Mouse (Mus musculus): ENCODE measurements around the gene Gm853. TPM values are rescaled to one million over a fixed set of nuclear protein-coding genes. Genes with fewer than 3 reads are reported as not detected.

Gm853 gene
- polyA plus RNA-seq, 1 experiment from 2014 or later: not detected

DNA sequence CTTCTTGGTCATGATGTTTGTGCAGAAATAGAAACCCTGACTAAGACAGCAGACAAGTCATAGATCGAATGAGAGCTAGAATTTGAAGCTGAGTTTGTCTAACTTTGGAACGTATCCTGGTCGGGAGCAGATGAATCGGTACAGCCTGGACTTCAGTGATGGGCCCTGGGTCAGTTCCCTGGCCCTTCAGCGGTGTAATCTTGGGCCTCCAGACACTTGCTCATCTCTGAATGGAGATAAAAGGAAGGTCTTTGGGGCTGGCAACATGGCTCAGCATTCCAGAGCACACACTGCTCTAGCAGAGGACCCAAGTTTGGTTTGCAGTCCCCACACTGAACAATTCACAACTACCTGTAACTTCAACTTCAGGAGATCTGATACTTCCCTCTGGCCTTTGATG lies 20.8 kb upstream of the Gm853 start:
- H3K27me3 ChIP-seq (ENCODE audit: control insufficient read depth, insufficient read depth, low read length): no peaks in the 10 kb centered on the region
- 93% methylated on average over 5 of the region's 5 CpGs for WGBS
- no peaks in the 10 kb centered on the region; the same call in 1 of the 2 replicates for H3K9me3 ChIP-seq (ENCODE audit: control insufficient read depth, low read length)
- no peak for DNase-seq (ENCODE audit: low spot score)
- H3K9ac ChIP-seq (ENCODE audit: low read length): no peak overlapping the region
- no peaks in the 10 kb centered on the region for H3K4me1 ChIP-seq (ENCODE audit: control insufficient read depth, insufficient read depth, low read length)
- H3K36me3 ChIP-seq (ENCODE audit: control insufficient read depth, insufficient read depth, low read length): no peaks in the 10 kb centered on the region
- no peak overlapping the region for H3K4me2 ChIP-seq (ENCODE audit: low read depth, severe bottlenecking)
- no peak overlapping the region for H3K4me3 ChIP-seq (ENCODE audit: low read depth, low read length)
- H3K27ac ChIP-seq (replicated peaks; ENCODE audit: low read depth, low read length): no peak overlapping the region
- no peak for ATAC-seq (ENCODE audit: insufficient number of reproducible peaks, low FRiP score, low TSS enrichment, low read depth)

DNA sequence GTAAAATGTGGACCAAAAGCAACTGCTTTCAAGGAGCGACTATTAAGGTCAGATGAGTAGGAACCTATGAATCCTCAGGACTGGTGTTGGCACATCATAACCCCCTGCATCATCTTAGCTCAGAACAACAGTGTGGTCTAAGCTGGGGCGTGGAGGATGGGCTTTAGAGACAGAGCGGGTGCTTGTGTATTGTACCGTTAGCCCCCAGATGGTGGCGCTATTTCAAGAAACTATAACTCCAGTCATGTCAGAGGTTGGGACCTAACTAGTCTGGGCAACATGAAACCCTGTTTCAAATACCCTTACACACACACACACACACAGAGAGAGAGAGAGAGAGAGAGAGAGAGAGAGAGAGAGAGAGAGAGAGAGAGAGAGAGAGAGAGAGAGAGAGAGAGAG lies 18.5 kb upstream of the Gm853 start:
- Histone ChIP-seq H3K4me1 (ENCODE audit: control insufficient read depth, insufficient read depth, low read length) (no peaks in the 10 kb centered on the region), H3K4me2 (ENCODE audit: low read depth, severe bottlenecking) (no peak overlapping the region), H3K9me3 (ENCODE audit: control insufficient read depth, low read length) (no peaks in the 10 kb centered on the region; the same call in 1 of the 2 replicates), H3K4me3 (ENCODE audit: low read depth, low read length) (no peak overlapping the region), H3K27me3 (ENCODE audit: control insufficient read depth, insufficient read depth, low read length) (no peaks in the 10 kb centered on the region), H3K9ac (ENCODE audit: low read length) (no peak overlapping the region), H3K36me3 (ENCODE audit: control insufficient read depth, insufficient read depth, low read length) (no peaks in the 10 kb centered on the region), H3K27ac (replicated peaks; ENCODE audit: low read depth, low read length) (no peak overlapping the region)
- ATAC-seq (ENCODE audit: insufficient number of reproducible peaks, low FRiP score, low TSS enrichment, low read depth) (no peak), DNase-seq (ENCODE audit: low spot score) (no peak)
- 39% methylated on average over 5 of the region's 5 CpGs for WGBS

DNA sequence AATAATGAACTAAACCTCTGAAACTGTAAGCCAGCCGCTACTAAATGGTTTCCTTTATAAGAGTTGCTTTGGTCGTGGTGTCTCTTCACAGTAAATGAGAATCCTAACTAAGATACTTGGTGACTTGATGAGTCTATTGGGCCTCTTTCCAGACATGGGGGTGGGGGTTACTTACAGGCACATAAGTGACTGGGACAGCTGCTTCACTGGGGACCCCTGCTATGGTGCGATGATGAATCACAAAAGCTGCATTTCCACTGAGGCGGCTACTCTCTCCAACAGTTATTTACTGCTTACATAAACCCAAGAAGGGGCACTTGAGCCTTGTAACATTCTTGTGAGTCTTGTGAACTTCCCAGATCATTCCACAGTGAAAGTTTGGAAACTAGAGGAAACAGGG lies 15.4 kb upstream of the Gm853 start:
- no peak for DNase-seq (ENCODE audit: low spot score)
- no peaks in the 10 kb centered on the region for H3K4me1 ChIP-seq (ENCODE audit: control insufficient read depth, insufficient read depth, low read length)
- WGBS: 86% methylated on average over 4 of the region's 4 CpGs

DNA sequence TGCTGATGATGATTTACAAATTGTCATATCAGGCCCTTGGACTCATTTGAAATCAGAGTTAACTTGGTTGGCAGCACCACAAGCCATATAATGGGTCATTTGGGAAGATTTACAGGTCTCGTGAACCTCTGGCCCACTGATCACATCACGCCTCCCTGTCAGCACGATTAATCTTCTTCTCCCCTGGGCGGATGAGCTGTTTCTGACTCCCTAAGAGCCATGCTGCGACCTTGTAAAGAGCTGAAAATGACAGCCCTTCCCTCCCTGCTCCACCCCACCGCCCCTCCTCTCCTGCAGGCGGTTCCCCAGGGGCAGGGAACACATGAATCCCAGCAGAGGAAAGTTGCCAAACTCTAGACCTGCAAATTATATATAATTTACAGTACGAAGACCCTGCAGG lies 14.2 kb upstream of the Gm853 start:
- Histone ChIP-seq H3K4me2 (ENCODE audit: low read depth, severe bottlenecking) (no peak overlapping the region), H3K9me3 (ENCODE audit: control insufficient read depth, low read length) (no peaks in the 10 kb centered on the region; the same call in 1 of the 2 replicates), H3K4me1 (ENCODE audit: control insufficient read depth, insufficient read depth, low read length) (no peaks in the 10 kb centered on the region), H3K36me3 (ENCODE audit: control insufficient read depth, insufficient read depth, low read length) (no peaks in the 10 kb centered on the region), H3K4me3 (ENCODE audit: low read depth, low read length) (no peak overlapping the region), H3K27me3 (ENCODE audit: control insufficient read depth, insufficient read depth, low read length) (no peaks in the 10 kb centered on the region), H3K9ac (ENCODE audit: low read length) (no peak overlapping the region), H3K27ac (replicated peaks; ENCODE audit: low read depth, low read length) (no peak overlapping the region)
- ATAC-seq (ENCODE audit: insufficient number of reproducible peaks, low FRiP score, low TSS enrichment, low read depth) (no peak), DNase-seq (ENCODE audit: low spot score) (no peak)
- WGBS: 24% methylated on average over 8 of the region's 8 CpGs

More for the DNA sequence above, 15.4 kb upstream of the Gm853 start:
- no peak overlapping the region for H3K27ac ChIP-seq (replicated peaks; ENCODE audit: low read depth, low read length)
- no peak for ATAC-seq (ENCODE audit: insufficient number of reproducible peaks, low FRiP score, low TSS enrichment, low read depth)
- H3K27me3 ChIP-seq (ENCODE audit: control insufficient read depth, insufficient read depth, low read length): no peaks in the 10 kb centered on the region
- H3K36me3 ChIP-seq (ENCODE audit: control insufficient read depth, insufficient read depth, low read length): no peaks in the 10 kb centered on the region
- no peak overlapping the region for H3K4me3 ChIP-seq (ENCODE audit: low read depth, low read length)
- no peak overlapping the region for H3K4me2 ChIP-seq (ENCODE audit: low read depth, severe bottlenecking)
- no peaks in the 10 kb centered on the region; the same call in 1 of the 2 replicates for H3K9me3 ChIP-seq (ENCODE audit: control insufficient read depth, low read length)
- no peak overlapping the region for H3K9ac ChIP-seq (ENCODE audit: low read length)

DNA sequence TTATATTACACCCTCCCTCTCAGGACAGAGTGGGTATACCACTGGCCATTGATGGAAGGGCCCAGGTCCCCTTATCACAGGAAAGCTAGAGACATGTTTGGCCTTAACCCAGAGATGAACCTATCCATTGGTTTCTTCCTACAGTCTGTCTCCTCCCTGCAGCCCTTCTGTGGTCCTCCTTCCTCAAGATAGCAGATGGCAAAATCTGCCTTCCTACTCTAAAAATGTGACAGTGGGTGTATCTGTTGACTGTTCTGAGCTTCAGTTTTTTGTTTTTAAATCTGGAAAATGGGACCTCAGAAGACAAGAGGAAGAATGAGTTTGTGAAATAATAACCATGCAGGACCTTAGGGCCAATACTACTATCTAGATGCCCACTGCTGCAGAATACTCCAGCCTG lies 1.9 kb upstream of the Gm853 start:
- H3K9ac ChIP-seq (ENCODE audit: low read length): no peak overlapping the region
- no peaks in the 10 kb centered on the region for H3K27me3 ChIP-seq (ENCODE audit: control insufficient read depth, insufficient read depth, low read length)
- no peak for DNase-seq (ENCODE audit: low spot score)
- H3K4me2 ChIP-seq (ENCODE audit: low read depth, severe bottlenecking): no peak overlapping the region
- no peaks in the 10 kb centered on the region for H3K4me1 ChIP-seq (ENCODE audit: control insufficient read depth, insufficient read depth, low read length)
- no peaks in the 10 kb centered on the region for H3K36me3 ChIP-seq (ENCODE audit: control insufficient read depth, insufficient read depth, low read length)
- no peak overlapping the region for H3K27ac ChIP-seq (replicated peaks; ENCODE audit: low read depth, low read length)
- ATAC-seq (ENCODE audit: insufficient number of reproducible peaks, low FRiP score, low TSS enrichment, low read depth): no peak
- no peaks in the 10 kb centered on the region for H3K9me3 ChIP-seq (ENCODE audit: control insufficient read depth, low read length)
- H3K4me3 ChIP-seq (ENCODE audit: low read depth, low read length): no peak overlapping the region

DNA sequence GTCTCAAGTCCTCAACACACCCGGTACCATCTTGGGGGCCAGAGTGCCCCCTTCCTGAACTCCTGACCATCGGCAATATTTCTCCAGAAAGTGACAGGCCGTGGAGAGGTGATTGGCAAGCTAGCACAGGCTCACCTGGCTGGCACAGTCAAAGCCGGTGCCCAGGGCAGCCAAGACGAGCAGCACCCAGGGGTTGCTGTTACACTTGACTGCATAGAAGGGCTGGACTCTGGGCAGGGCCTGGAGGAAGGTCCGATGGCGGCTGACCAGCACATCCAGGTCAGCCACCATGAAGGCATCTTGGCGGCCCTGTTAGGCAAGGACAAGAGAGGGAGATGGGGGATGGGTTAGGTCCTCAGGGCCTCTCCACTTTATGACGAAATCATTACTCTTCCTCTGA lies 2.0 kb downstream of the Gm853 start:
- 77% methylated on average over 9 of the region's 9 CpGs for WGBS
- H3K36me3 ChIP-seq (ENCODE audit: control insufficient read depth, insufficient read depth, low read length): no peaks in the 10 kb centered on the region
- no peaks in the 10 kb centered on the region for H3K27me3 ChIP-seq (ENCODE audit: control insufficient read depth, insufficient read depth, low read length)
- ATAC-seq (ENCODE audit: insufficient number of reproducible peaks, low FRiP score, low TSS enrichment, low read depth) (no peak), DNase-seq (ENCODE audit: low spot score) (no peak)
- H3K4me3 ChIP-seq (ENCODE audit: low read depth, low read length): no peak overlapping the region
- no peaks in the 10 kb centered on the region for H3K9me3 ChIP-seq (ENCODE audit: control insufficient read depth, low read length)
- no peak overlapping the region for H3K27ac ChIP-seq (replicated peaks; ENCODE audit: low read depth, low read length)
- H3K4me2 ChIP-seq (ENCODE audit: low read depth, severe bottlenecking): no peak overlapping the region
- no peaks in the 10 kb centered on the region for H3K4me1 ChIP-seq (ENCODE audit: control insufficient read depth, insufficient read depth, low read length)
- no peak overlapping the region for H3K9ac ChIP-seq (ENCODE audit: low read length)

DNA sequence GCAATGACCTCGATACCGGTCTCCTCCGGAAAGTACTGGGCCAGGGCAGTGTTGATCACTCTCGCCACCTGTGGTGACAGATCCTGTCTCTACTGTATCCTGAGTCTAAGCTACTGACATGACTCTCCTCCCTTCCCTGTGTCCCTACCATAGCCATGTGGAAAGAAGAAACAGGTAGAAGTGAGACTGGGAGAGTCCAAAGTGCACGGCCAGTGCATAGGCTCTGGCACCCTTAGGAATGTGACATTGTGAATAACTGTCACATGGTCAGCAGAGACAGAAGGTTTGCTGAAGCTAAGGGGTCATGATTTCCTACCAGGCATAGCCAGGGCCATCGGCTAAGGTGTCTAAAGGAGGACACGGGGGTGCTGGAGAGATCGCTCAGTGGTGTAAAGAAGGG lies 6.8 kb downstream of the Gm853 start:
- H3K4me1 ChIP-seq (ENCODE audit: control insufficient read depth, insufficient read depth, low read length): no peaks in the 10 kb centered on the region
- DNase-seq (ENCODE audit: low spot score) (no peak), ATAC-seq (ENCODE audit: insufficient number of reproducible peaks, low FRiP score, low TSS enrichment, low read depth) (no peak)
- no peak overlapping the region for H3K9ac ChIP-seq (ENCODE audit: low read length)
- H3K27me3 ChIP-seq (ENCODE audit: control insufficient read depth, insufficient read depth, low read length): no peaks in the 10 kb centered on the region
- H3K4me3 ChIP-seq (ENCODE audit: low read depth, low read length): no peak overlapping the region
- H3K4me2 ChIP-seq (ENCODE audit: low read depth, severe bottlenecking): no peak overlapping the region
- WGBS: 91% methylated on average over 8 of the region's 8 CpGs
- H3K36me3 ChIP-seq (ENCODE audit: control insufficient read depth, insufficient read depth, low read length): no peaks in the 10 kb centered on the region
- H3K9me3 ChIP-seq (ENCODE audit: control insufficient read depth, low read length): no peaks in the 10 kb centered on the region
- H3K27ac ChIP-seq (replicated peaks; ENCODE audit: low read depth, low read length): no peak overlapping the region

DNA sequence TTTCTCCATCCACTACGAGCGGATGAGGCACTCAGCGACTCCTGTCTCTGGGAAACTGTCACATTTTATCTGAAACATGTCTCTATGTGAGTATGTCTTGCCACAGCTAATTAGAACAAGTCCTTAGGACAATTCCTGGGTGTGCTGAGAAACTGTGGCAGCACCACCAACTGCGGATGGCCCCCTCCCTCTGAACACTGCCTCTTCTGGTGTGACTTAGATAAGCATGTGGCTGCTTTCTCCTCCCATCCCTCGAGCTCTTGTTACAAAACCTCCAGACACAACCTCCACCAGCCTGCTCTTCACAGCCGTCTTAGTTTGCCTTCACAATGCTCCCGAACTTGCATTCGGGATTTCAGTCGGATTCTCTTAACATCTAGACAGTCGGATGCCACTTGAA lies 8.3 kb downstream of the Gm853 start:
- H3K27ac ChIP-seq (replicated peaks; ENCODE audit: low read depth, low read length): no peak overlapping the region
- no peaks in the 10 kb centered on the region for H3K27me3 ChIP-seq (ENCODE audit: control insufficient read depth, insufficient read depth, low read length)
- no peak for DNase-seq (ENCODE audit: low spot score)
- H3K4me2 ChIP-seq (ENCODE audit: low read depth, severe bottlenecking): no peak overlapping the region
- H3K4me3 ChIP-seq (ENCODE audit: low read depth, low read length): no peak overlapping the region
- no peak overlapping the region for H3K9ac ChIP-seq (ENCODE audit: low read length)
- H3K36me3 ChIP-seq (ENCODE audit: control insufficient read depth, insufficient read depth, low read length): no peaks in the 10 kb centered on the region
- no peak for ATAC-seq (ENCODE audit: insufficient number of reproducible peaks, low FRiP score, low TSS enrichment, low read depth)
- H3K4me1 ChIP-seq (ENCODE audit: control insufficient read depth, insufficient read depth, low read length): no peaks in the 10 kb centered on the region
- 68% methylated on average over 10 of the region's 10 CpGs for WGBS
- H3K9me3 ChIP-seq (ENCODE audit: control insufficient read depth, low read length): no peaks in the 10 kb centered on the region

DNA sequence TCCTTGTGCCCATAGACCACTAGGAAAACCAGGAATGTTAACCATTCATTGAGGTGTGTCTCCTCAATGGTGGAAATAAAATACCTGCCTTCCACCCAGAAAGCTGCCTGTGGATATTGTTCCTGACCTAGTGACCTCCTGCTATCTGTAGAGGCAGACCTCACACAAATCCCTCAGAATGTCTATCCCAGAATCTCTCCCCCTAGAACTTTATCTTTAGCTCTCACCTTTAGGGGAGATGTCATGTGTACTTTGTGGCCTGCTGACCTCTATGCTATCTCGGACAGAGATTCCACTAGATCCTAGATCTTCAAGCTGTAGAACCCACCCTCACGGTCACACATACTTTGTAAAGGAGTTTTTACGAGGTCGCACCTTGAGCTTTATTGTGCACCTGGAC lies 9.0 kb downstream of the Gm853 start:
- Histone ChIP-seq H3K4me1 (ENCODE audit: control insufficient read depth, insufficient read depth, low read length) (no peaks in the 10 kb centered on the region), H3K9me3 (ENCODE audit: control insufficient read depth, low read length) (no peaks in the 10 kb centered on the region), H3K27ac (replicated peaks; ENCODE audit: low read depth, low read length) (no peak overlapping the region), H3K4me2 (ENCODE audit: low read depth, severe bottlenecking) (no peak overlapping the region), H3K4me3 (ENCODE audit: low read depth, low read length) (no peak overlapping the region), H3K9ac (ENCODE audit: low read length) (no peak overlapping the region), H3K27me3 (ENCODE audit: control insufficient read depth, insufficient read depth, low read length) (no peaks in the 10 kb centered on the region), H3K36me3 (ENCODE audit: control insufficient read depth, insufficient read depth, low read length) (no peaks in the 10 kb centered on the region)
- ATAC-seq (ENCODE audit: insufficient number of reproducible peaks, low FRiP score, low TSS enrichment, low read depth) (no peak), DNase-seq (ENCODE audit: low spot score) (no peak)
- WGBS: 76% methylated on average over 4 of the region's 4 CpGs
